Mouse (Mus musculus): ENCODE results near the gene Tjp3. TPM values are rescaled to one million over a fixed set of nuclear protein-coding genes. Genes with fewer than 3 reads are reported as not detected.

Tjp3 gene
- total RNA-seq, 2 experiments from 2014 or later = 0.65 to 1.7 TPM

GRCm38 (mm10) chr10:81297246-81297645, 5.9 kb upstream of the Tjp3 start:
- DNase-seq = no peak

- no peak for DNase-seq
Observed at GRCm38 (mm10) chr10:81295185-81295584, 3.8 kb upstream of the Tjp3 start.

GRCm38 (mm10) chr10:81294442-81294841, 3.1 kb upstream of the Tjp3 start:
- DNase-seq = no peak

GRCm38 (mm10) chr10:81293334-81294030, 2.1 kb upstream of the Tjp3 start:
- DNase-seq = no peak

- DNase-seq = peak; percentile 99 to 100
Observed at GRCm38 (mm10) chr10:81292554-81293333, 1.4 kb upstream of the Tjp3 start, which contains the start of gene Pip5k1c. TSS of gene Pip5k1c (plus strand) at chr10:81292963.

- no peak for DNase-seq
Observed at GRCm38 (mm10) chr10:81290698-81291460, 502 bp downstream of the Tjp3 start.

- DNase-seq = no peak
Observed at GRCm38 (mm10) chr10:81289811-81290210, 1.6 kb downstream of the Tjp3 start.

GRCm38 (mm10) chr10:81289278-81289677, 2.1 kb downstream of the Tjp3 start:
- DNase-seq = peak in 1 of 2 experiments; percentile 66

GRCm38 (mm10) chr10:81288601-81289000, 2.8 kb downstream of the Tjp3 start:
- no peak for DNase-seq

- DNase-seq = no peak
Observed at GRCm38 (mm10) chr10:81287513-81288157, 3.7 kb downstream of the Tjp3 start.

GRCm38 (mm10) chr10:81286586-81286985, 4.8 kb downstream of the Tjp3 start:
- no peak for DNase-seq

GRCm38 (mm10) chr10:81285694-81286450, 5.5 kb downstream of the Tjp3 start:
- peak; percentile 80 to 81 for DNase-seq

- no peak for DNase-seq
Observed at GRCm38 (mm10) chr10:81284719-81285118, 6.7 kb downstream of the Tjp3 start.

- DNase-seq = no peak
Observed at GRCm38 (mm10) chr10:81284189-81284588, 7.2 kb downstream of the Tjp3 start.

GRCm38 (mm10) chr10:81279496-81279895, 11.9 kb downstream of the Tjp3 start:
- no peak for DNase-seq

GRCm38 (mm10) chr10:81277676-81278075, 13.7 kb downstream of the Tjp3 start:
- no peak for DNase-seq

GRCm38 (mm10) chr10:81273842-81274241, 17.5 kb downstream of the Tjp3 start:
- no peak for DNase-seq

GRCm38 (mm10) chr10:81272356-81272755, 19.0 kb downstream of the Tjp3 start:
- DNase-seq = no peak

- DNase-seq = no peak
Observed at GRCm38 (mm10) chr10:81268643-81269412, 22.6 kb downstream of the Tjp3 start.

GRCm38 (mm10) chr10:81268056-81268455, 23.3 kb downstream of the Tjp3 start:
- peak; percentile 79 to 82 for DNase-seq
